Mouse (Mus musculus): Measurements from ENCODE around the gene Prkaca.
"Not testable (repeated sequence)": the region's sequence is repeated elsewhere in the genome, so short reads cannot be mapped to it uniquely, and the experiment has no call there.

The Prkaca gene

DNA sequence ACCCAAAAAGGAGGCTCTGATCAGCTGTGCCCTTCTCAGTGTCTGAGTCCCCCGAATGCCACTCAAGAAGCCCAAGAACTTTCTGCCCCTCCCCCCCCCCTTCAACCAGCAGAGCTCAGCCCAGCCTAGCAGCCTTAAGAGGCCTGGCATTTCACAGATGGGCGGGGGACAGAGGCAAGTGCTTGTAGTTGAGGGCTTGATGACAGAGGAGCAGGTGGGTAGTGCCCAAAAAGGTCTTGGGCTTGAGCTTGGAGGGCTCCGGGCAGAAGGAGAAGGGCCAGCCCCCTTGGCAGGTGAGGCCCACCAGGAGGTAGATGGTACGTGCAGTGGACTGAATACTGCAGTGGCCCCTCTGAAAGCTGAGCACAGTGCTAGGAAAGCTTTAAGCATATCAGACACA is 1.7 kb downstream of the Prkaca start:
- CTCF ChIA-PET = interaction anchor here (0.6 to 0.9 kb wide), 2 partner anchors 159 to 322 kb away, joined by 3 read pairs; partner anchors contain the start of gene Gipc1

DNA sequence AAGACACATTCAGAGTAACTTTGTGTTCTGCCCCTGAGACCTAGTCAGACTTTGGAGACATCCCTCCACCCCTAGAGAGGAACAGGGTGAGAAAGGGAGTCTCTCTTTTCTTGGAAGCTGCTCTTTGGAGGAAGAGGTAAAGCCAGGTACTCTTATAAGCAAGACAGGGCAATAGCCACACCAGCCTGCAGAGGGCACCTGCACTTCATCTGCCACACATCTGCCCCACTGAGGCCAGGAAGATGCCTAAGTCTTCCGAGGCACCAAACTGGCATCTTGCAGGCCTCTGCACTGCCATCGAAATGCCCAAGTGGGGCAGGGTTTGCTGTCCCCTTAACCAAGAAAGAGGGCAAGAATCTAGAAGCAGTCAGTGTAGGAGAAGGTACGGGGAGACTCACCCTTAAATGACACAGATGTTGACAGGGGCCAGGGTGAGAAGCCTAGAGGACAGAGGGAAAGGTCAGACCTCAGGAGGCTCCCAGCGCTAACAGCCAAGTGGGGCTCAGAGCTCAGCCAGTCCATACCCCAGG is 3.4 kb downstream of the Prkaca start:
- CTCF ChIA-PET = no interaction called here

DNA sequence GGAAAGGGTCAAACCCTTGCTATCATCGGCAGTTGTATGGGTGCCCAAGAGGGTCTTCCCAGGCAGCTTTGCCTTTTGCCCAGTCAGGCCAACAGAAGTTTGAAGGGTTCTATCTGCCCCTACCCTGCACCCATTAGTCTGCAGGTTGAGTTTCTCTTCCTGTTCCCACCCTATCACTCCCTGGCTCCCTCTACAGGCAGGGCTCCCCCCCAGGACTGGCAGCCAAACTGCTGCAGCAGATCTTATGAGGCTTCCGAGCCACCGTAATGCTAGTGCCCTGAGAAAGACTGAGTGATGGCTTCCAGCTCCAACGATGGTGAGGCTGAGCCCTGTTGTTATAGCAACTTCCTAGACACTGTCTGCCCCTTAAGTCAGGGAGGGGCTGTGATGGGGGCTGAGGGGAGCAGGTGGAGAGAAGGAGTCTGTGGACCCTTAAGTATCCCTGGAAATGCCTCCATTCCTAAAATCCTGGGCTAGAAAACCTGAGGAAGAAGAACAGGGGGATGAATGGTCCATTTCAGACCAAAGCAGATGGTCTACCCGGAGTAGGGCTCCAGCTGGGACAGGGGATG is 4.1 kb downstream of the Prkaca start:
- CTCF ChIA-PET = no interaction called here

- CTCF ChIA-PET = no interaction called here
These were observed 4.9 kb downstream of the Prkaca start for GRCm38 (mm10) chr8:83977646-83978045.

- CTCF ChIA-PET = no interaction called here
These were observed 5.4 kb downstream of the Prkaca start for GRCm38 (mm10) chr8:83978200-83978599.

- CTCF ChIA-PET = no interaction called here
These were observed 7.5 kb downstream of the Prkaca start for GRCm38 (mm10) chr8:83980250-83980649.

DNA sequence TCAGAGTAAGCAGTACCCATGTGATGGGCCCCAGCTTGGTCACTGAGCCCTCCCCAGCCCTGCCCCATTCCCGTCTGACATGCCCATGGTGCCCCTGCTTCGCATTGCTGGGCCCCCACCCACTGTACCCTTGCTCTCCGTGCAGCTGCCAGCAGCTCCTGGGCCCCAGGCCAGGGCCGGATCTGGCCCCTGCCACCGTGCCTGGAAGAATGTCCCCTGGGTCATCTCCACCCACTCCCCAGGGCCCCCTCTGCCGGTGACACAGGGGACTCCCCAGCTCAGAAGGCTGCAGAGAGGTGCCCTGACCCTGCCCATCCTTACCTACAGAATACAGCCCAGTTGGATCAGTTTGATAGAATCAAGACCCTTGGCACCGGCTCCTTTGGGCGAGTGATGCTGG is 8.1 kb downstream of the Prkaca start:
- CTCF ChIA-PET = no interaction called here

DNA sequence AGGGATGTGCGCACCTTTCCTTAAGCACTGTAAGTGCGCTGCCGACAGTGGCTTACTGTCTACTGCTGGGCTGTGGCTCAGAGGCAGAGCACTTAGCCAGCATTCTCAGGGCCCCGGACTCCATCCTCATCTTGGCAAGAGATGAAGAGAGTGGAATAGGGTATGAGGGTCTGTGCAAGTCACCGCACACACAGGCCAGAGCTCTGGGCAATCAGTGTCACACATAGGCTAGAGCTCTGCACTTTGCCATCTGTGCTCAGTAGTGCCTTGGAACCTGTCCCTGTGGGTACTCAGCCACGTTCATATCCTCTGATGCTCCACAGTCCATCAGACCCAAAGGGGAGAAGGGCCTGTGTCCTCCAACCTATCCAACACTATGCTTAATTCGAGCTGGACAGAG is 8.7 kb downstream of the Prkaca start:
- CTCF ChIA-PET = no interaction called here

DNA sequence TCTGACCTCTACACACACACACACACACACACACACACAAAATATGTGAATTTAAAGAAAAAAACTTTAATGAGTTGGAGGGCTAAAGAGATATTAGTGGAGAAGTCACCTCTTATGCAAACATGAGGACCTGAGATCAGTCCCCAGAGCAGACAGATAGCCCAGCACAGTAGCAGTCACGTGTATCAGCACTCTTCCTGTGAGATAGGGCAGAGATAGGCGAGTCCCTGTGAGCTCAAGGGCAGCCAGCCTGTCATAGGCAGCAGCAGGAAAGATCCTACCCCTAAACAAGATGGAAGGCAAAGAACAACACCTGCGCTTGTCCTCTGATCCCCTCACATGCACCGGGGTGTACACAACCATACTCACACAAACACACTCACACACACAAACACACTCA is 9.7 kb downstream of the Prkaca start:
- CTCF ChIA-PET = interaction anchor here (0.6 kb wide), 1 partner anchor 36 kb away, joined by 4 read pairs; no protein-coding TSS in a partner anchor

DNA sequence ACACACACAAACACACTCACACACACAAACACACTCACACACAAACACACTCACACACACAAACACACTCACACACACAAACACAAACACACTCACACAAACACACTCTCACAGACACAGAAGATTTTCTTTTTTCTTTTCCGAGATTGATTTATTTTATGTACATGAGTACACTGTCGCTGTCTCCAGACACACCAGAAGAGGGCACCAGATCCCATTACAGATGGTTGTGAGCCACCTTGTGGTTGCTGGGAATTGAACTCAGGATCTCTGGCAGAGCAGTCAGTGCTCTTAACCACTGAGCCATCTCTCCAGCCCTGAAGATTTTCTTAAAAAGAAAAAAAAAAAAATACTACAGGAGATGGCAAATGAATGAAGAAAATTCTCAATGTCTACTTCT is 10.4 kb downstream of the Prkaca start:
- CTCF ChIA-PET = not testable (repeated sequence)

GRCm38 (mm10) chr8:83989243-83989642 is 16.4 kb downstream of the Prkaca start:
- CTCF ChIA-PET = interaction anchor here (0.6 kb wide), 1 partner anchor 270 kb away, joined by 3 read pairs; no protein-coding TSS in a partner anchor

GRCm38 (mm10) chr8:83990170-83990569 is 17.4 kb downstream of the Prkaca start:
- CTCF ChIA-PET = no interaction called here

GRCm38 (mm10) chr8:83992488-83992887 is 19.7 kb downstream of the Prkaca start:
- CTCF ChIA-PET = no interaction called here

DNA sequence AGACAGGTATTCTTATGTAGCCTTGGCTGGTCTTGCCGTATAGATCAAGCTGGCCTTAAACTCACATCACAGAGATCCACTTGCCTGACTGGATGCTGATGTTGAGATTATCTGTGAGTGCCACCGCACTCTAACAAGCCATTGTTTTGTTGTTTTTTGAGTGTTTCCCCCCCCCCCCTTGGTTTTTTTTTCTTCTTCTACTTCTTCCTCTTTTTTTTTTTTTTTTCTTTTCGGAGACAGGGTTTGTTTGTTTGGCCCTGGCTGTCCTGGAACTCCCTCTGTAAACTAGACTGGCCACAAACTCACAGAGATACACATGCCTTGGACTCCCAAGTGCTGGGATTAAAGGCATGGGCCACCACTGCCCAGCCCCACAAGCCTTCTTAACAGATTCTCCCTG is 21.2 kb downstream of the Prkaca start:
- CTCF ChIA-PET = no interaction called here

DNA sequence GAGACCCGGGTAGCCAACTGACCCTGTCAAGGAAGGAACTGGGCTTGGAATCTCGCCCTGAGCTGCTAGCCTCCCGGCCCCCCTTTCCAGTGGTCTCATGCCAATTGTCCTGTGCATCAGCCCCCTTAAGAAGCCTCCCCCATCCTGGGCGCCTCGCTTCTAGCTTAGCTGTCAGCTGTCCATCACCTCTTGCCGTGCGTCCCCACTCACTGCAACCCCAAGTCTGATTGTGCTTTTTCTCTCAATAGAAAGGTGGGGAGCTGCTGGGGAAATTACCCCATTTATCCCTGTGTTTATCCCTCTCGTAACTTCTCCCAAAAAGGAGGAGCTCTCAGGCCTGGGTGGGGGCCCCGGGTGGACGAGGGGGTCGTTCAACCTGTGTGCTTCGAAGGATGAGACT is 23.2 kb downstream of the Prkaca start:
- CTCF ChIA-PET = no interaction called here

GRCm38 (mm10) chr8:83996567-83997505 is 24.0 kb downstream of the Prkaca start:
- CTCF ChIA-PET = no interaction called here

GRCm38 (mm10) chr8:83997511-83998141 is 24.8 kb downstream of the Prkaca start, which contains the start of gene Samd1:
Gene Samd1, plus strand, starts transcription at chr8:83997672.
- CTCF ChIA-PET = interaction anchor here (0.7 kb wide), 1 partner anchor 241 kb away, joined by 10 read pairs; no protein-coding TSS in a partner anchor

DNA sequence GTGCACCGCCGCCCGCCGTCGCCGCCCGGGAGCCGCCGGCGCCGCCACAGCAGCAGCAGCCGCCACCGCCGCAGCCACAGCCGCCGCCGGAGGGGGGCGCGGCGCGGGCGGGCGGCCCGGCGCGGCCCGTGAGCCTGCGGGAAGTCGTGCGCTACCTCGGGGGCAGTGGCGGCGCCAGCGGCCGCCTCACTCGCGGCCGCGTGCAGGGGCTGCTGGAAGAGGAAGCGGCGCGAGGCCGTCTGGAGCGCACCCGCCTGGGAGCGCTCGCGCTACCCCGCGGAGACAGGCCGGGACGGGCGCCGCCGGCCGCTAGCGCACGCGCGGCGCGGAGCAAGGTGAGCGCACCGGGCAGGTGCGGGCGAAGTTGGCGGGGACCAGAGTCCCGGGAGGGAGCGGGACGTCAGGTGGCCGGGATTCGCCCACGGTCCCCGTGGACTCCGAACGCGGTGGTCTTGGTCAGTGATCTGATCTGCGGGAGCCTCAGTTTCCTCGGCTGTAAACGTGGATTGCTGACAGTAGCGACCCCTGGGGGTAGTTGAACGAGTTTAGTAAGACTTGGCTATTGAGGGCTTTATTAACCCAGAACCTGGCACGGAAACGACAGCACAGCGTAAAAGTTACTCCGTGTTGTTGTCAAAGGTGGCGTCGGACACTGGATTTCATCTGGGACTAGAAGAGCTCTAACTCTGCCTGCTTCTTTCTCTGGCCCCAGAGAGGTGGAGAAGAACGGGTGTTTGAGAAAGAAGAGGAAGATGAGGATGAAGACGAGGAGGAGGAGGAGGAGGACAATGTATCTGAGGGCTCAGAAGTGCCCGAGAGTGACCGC is 25.7 kb downstream of the Prkaca start:
- CTCF ChIA-PET = interaction anchor here (0.7 kb wide), 1 partner anchor 240 kb away, joined by 10 read pairs; no protein-coding TSS in a partner anchor

GRCm38 (mm10) chr8:83999057-83999705 is 26.4 kb downstream of the Prkaca start:
- CTCF ChIA-PET = no interaction called here

- CTCF ChIA-PET = no interaction called here
These were observed 27.0 kb downstream of the Prkaca start for GRCm38 (mm10) chr8:83999825-84000224.
